Mouse (Mus musculus) lung, embryonic 16.5 days (tissue): Measurements from ENCODE around the gene Natd1. TPM values are rescaled to one million over a fixed set of nuclear protein-coding genes. Genes with fewer than 3 reads are reported as not detected.

Experiments used
- ATAC-seq: fragments of 200-750 bp; cut with Nextera tagmentation; 2 replicates; pipeline ENCODE4 v1.8.0; 2017; ENCODE audit warnings: low read depth, mild to moderate bottlenecking, moderate library complexity
- H3K27ac ChIP-seq: fragments of 300-500 bp; sonication (generic); 2 replicates; pipeline ENCODE4 v1.5.1; 2014; ENCODE audit warnings: mild to moderate bottlenecking, control low read depth, low read length
- H3K27me3 ChIP-seq: fragments of 300-500 bp; sonication (generic); 2 replicates; pipeline ENCODE4 v1.6.1; 2014; ENCODE audit warnings: low read depth, low read length, mixed read lengths; ENCODE audit not compliant: control insufficient read depth, insufficient read depth
- H3K36me3 ChIP-seq: fragments of 300-500 bp; sonication (generic); 2 replicates; pipeline ENCODE4 v1.6.1; 2014; ENCODE audit warnings: low read length; ENCODE audit not compliant: control insufficient read depth, insufficient read depth
- H3K4me1 ChIP-seq: fragments of 300-500 bp; sonication (generic); replicated peaks from 2 replicates; pipeline ENCODE4 v1.6.1; 2014; ENCODE audit warnings: low read length, mixed read lengths; ENCODE audit not compliant: control insufficient read depth, insufficient read depth
- H3K4me2 ChIP-seq: fragments of 300-500 bp; sonication (generic); 2 replicates; pipeline ENCODE4 v1.6.1; 2014; ENCODE audit warnings: low read depth, low read length, control low read depth
- H3K4me3 ChIP-seq: fragments of 300-500 bp; sonication (generic); 2 replicates; pipeline ENCODE4 v1.5.1; 2014; ENCODE audit warnings: mild to moderate bottlenecking, low read length, control low read depth
- H3K9ac ChIP-seq: fragments of 300-500 bp; sonication (generic); 2 replicates; pipeline ENCODE4 v1.6.1; 2014; ENCODE audit warnings: low read length, control low read depth
- H3K9me3 ChIP-seq: fragments of 300-500 bp; sonication (generic); 2 replicates; pipeline ENCODE4 v1.6.1; 2016; ENCODE audit warnings: low read length; ENCODE audit not compliant: control insufficient read depth
- WGBS: fragments of 180-500 bp; shearing (Covaris S2); extraction: QIAGEN DNeasy Blood & Tissue Kit; methylation state at CpG from one replicate; pipeline ENCODE4 v1.1.7; 2014; 5-methylcytosine and 5-hydroxymethylcytosine counted together
- polyA plus RNA-seq: library from polyadenylated mRNA; unstranded; fragments of >200 nt; fragmentation: Nextera tagmentation; extraction: Ambion mirVana; gene quantifications from 2 replicates; pipeline ENCODE4 v1.2.1, GENCODE M21; 2015

Gene Natd1
- polyA plus RNA-seq, result 19.9 and 21.6 TPM in 2 replicates

- ATAC-seq, result no peak
- no peaks in the 10 kb centered on the region for H3K36me3 ChIP-seq
- peak within 1 kb of the TSS; percentile 64 for H3K27ac ChIP-seq
- WGBS, result 24% methylated on average over 7 of the region's 7 CpGs
- peak within 1 kb of the TSS; percentile 81 for H3K4me2 ChIP-seq
- H3K9me3 ChIP-seq, result no peaks in the 10 kb centered on the region
- H3K4me1 ChIP-seq, result peaks cover 17% of the 10 kb centered on the region
- H3K9ac ChIP-seq, result peak within 1 kb of the TSS; percentile 90
- H3K4me3 ChIP-seq, result peak within 1 kb of the TSS; percentile 91
- H3K27me3 ChIP-seq, result no peaks in the 10 kb centered on the region
Observed at GRCm38 (mm10) chr11:60914491-60914890, at the start of gene Natd1. Natd1 (minus strand) TSS chr11:60914750.

GRCm38 (mm10) chr11:60962709-60963108, 48.2 kb upstream of the Natd1 start:
- Histone ChIP-seq H3K4me3 (no peak overlapping the region), H3K4me1 (peaks cover 4% of the 10 kb centered on the region; the same call in 1 of the 2 replicates), H3K9me3 (no peaks in the 10 kb centered on the region), H3K9ac (no peak overlapping the region), H3K27ac (no peak overlapping the region), H3K4me2 (no peak overlapping the region), H3K36me3 (no peaks in the 10 kb centered on the region), H3K27me3 (no peaks in the 10 kb centered on the region)
- WGBS, result 63% methylated on average over 5 of the region's 5 CpGs
- ATAC-seq, result peak; percentile 23; the same call in 1 of the 2 replicates

DNA sequence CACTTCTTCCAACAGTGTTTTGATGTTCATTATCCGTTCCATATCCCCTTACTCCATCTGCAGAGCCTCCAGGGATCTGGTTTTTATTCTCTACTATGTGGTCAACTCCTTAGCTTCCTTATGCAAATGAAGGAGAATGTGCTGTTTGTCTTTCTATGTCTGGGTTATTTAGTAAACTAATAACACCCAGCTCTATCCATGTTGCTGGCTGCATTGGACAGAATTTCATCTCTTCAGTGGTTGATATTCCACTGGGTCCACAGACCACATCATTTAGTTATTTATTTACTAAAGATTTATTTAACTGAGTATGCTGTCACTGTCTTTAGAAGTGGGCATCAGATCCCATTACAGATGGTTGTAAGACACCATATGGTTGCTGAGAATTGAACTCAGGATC, 46.6 kb upstream of the Natd1 start:
- no peak for ATAC-seq
- H3K36me3 ChIP-seq, result no peaks in the 10 kb centered on the region
- H3K4me1 ChIP-seq, result no peaks in the 10 kb centered on the region
- no peak overlapping the region for H3K4me2 ChIP-seq
- WGBS, result 44% methylated on average over 1 of the region's 1 CpGs
- H3K27me3 ChIP-seq, result no peaks in the 10 kb centered on the region
- H3K9ac ChIP-seq, result no peak overlapping the region
- H3K27ac ChIP-seq, result no peak overlapping the region
- H3K9me3 ChIP-seq, result no peaks in the 10 kb centered on the region
- H3K4me3 ChIP-seq, result no peak overlapping the region

GRCm38 (mm10) chr11:60958948-60959347, 44.4 kb upstream of the Natd1 start:
- no peak for ATAC-seq
- 85% methylated on average over 4 of the region's 4 CpGs for WGBS
- Histone ChIP-seq H3K36me3 (no peaks in the 10 kb centered on the region), H3K4me3 (no peak overlapping the region), H3K27ac (no peak overlapping the region), H3K9ac (no peak overlapping the region), H3K4me1 (no peaks in the 10 kb centered on the region; the same call in 1 of the 2 replicates), H3K9me3 (no peaks in the 10 kb centered on the region), H3K4me2 (no peak overlapping the region), H3K27me3 (no peaks in the 10 kb centered on the region)

DNA sequence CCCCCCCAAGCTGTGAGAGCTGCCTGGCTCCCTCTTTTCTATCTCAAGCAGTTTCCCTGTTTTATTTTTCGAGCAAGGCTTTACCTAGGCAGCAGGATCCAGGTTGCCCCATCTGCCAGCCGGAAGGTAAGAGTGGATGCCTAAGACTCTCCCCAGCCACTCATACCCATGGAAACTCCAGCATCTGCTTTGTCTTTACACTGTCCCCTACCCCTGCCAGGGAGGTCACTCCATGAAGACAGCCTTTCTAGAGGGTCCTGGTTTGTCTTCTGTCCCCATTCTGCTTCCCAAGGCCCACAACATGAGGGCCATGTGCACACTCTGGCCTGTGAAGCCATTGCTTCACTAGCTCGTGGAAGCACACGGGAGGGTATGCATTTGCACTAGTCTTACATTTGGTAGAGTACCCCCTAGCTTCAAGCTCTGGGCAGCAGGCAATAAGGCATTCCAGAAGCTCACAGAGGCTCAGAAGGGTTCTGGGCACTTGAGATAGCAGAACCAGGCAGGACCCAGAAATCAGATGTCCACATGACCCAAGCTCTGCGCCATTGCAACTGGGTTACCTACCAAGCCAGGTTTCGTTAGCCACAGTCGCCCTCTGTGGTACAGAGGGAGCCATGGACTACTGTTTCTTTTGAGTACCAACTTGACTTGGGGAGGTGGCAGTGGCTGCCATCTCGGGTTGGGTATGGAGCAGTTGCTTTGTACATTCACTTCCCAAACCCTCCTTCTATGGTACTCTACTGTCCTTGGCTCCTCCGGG, 41.3 kb upstream of the Natd1 start:
- Histone ChIP-seq H3K4me2 (no peak overlapping the region), H3K27me3 (no peaks in the 10 kb centered on the region), H3K9ac (no peak overlapping the region), H3K27ac (no peak overlapping the region), H3K9me3 (no peaks in the 10 kb centered on the region), H3K4me1 (no peaks in the 10 kb centered on the region; the same call in 1 of the 2 replicates), H3K36me3 (peaks cover 16% of the 10 kb centered on the region), H3K4me3 (no peak overlapping the region)
- WGBS, result 80% methylated on average over 9 of the region's 9 CpGs
- no peak for ATAC-seq

DNA sequence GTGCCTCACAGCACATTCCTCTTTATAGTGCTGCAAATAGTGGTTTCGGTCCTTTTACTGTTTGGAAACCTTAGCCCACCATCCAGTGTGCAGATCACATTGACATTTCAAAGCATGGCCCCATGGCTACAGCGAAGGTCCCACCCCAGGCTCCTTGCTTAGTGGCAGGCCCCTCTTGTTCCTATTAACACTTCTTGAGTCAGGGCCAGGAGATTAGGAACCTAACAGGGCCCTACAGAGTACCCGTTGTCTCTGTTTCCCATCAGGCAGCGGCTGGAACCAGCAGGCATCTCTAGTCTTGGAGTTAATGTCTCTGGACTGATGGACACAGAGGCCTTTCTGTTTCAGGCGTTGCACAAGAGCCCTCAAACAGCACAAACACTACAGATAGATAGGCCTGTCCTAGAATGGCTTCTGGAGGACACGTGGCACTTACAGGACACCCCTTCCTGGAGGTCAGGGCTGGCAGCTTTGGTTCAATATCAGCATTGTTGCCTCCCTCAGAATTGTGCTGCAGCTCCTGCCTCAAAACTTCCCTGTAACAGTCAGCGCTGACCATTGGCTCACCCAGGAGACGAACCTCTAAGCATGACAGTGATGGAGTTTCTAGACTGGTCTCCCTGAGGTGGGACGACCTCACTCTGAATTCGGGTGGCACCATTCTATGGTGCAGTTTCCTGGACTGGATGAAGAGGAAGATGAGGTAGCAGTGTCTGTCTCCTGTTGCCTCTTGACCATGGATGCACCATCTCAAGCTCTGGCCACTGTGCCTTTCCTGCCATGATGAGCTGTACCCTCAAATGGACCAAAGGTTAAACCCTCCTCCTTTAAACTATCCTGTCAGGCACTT, 39.9 kb upstream of the Natd1 start:
- H3K4me2 ChIP-seq, result no peak overlapping the region
- H3K4me3 ChIP-seq, result no peak overlapping the region

GRCm38 (mm10) chr11:60953803-60954202, 39.3 kb upstream of the Natd1 start:
- peak; percentile 96 for ATAC-seq
- Histone ChIP-seq H3K27ac (no peak overlapping the region), H3K9me3 (no peaks in the 10 kb centered on the region), H3K4me3 (no peak overlapping the region), H3K36me3 (peaks cover 21% of the 10 kb centered on the region), H3K27me3 (no peaks in the 10 kb centered on the region), H3K9ac (no peak overlapping the region; the same call in 1 of the 2 replicates), H3K4me1 (no peaks in the 10 kb centered on the region; the same call in 1 of the 2 replicates), H3K4me2 (peak overlapping the region; percentile 6; the same call in 1 of the 2 replicates)
- WGBS, result 5% methylated on average over 15 of the region's 15 CpGs

More for the DNA sequence above, 39.9 kb upstream of the Natd1 start:
- peak; percentile 22 for ATAC-seq
- no peak overlapping the region for H3K27ac ChIP-seq
- H3K4me1 ChIP-seq, result no peaks in the 10 kb centered on the region; the same call in 1 of the 2 replicates
- H3K9ac ChIP-seq, result no peak overlapping the region; the same call in 1 of the 2 replicates
- no peaks in the 10 kb centered on the region for H3K27me3 ChIP-seq
- no peaks in the 10 kb centered on the region for H3K9me3 ChIP-seq
- 59% methylated on average over 10 of the region's 10 CpGs for WGBS
- H3K36me3 ChIP-seq, result peaks cover 19% of the 10 kb centered on the region

GRCm38 (mm10) chr11:60952986-60953385, 38.4 kb upstream of the Natd1 start:
- H3K27me3 ChIP-seq, result no peaks in the 10 kb centered on the region
- H3K4me2 ChIP-seq, result no peak overlapping the region
- peaks cover 22% of the 10 kb centered on the region for H3K36me3 ChIP-seq
- no peaks in the 10 kb centered on the region; the same call in 1 of the 2 replicates for H3K4me1 ChIP-seq
- H3K9ac ChIP-seq, result no peak overlapping the region
- H3K4me3 ChIP-seq, result no peak overlapping the region
- no peak for ATAC-seq
- H3K27ac ChIP-seq, result no peak overlapping the region
- 93% methylated on average over 6 of the region's 6 CpGs for WGBS
- no peaks in the 10 kb centered on the region for H3K9me3 ChIP-seq

- Histone ChIP-seq H3K9ac (no peak overlapping the region), H3K36me3 (peaks cover 26% of the 10 kb centered on the region), H3K9me3 (no peaks in the 10 kb centered on the region), H3K4me2 (no peak overlapping the region), H3K4me3 (no peak overlapping the region), H3K27me3 (no peaks in the 10 kb centered on the region), H3K27ac (no peak overlapping the region), H3K4me1 (no peaks in the 10 kb centered on the region; the same call in 1 of the 2 replicates)
- ATAC-seq, result no peak
- 77% methylated on average over 3 of the region's 3 CpGs for WGBS
Observed at GRCm38 (mm10) chr11:60952362-60952761, 37.8 kb upstream of the Natd1 start.
